Mouse (Mus musculus) CH12.LX (cell line): Measurements from ENCODE around the gene Gtdc1.

Source experiments
- CTCF ChIP-seq, 2 experiments: IDR thresholded peaks in 1 of 2; conservative IDR thresholded peaks in 1 of 2; 2 replicates each; pipeline ENCODE4 v1.5.1; 2011 to 2012; ENCODE audit warnings: low read depth in 2 of 2, low read length in 2 of 2, improper control_type of control experiment in 1 of 2, inconsistent platforms in 1 of 2, mild to moderate bottlenecking in 1 of 2, moderate library complexity in 1 of 2
- GABPA ChIP-seq: IDR thresholded peaks from 2 replicates; pipeline ENCODE4 v1.6.1; 2012; ENCODE audit warnings: low read depth, low read length, improper control_type of control experiment, inconsistent platforms; ENCODE audit not compliant: insufficient replicate concordance
- HCFC1 ChIP-seq: IDR thresholded peaks from 2 replicates; pipeline ENCODE4 v1.6.1; 2012; ENCODE audit warnings: low read depth, mild to moderate bottlenecking, inconsistent platforms, low read length, improper control_type of control experiment
- KAT2A ChIP-seq: IDR thresholded peaks from 2 replicates; pipeline ENCODE4 v1.6.1; 2012; ENCODE audit warnings: low read length, improper control_type of control experiment, inconsistent platforms; ENCODE audit not compliant: insufficient replicate concordance
- MAX ChIP-seq: IDR thresholded peaks from 2 replicates; pipeline ENCODE4 v1.6.1; 2011; ENCODE audit warnings: low read length, improper control_type of control experiment
- POLR2A ChIP-seq: IDR thresholded peaks from 2 replicates; pipeline ENCODE4 v1.6.1; 2011; ENCODE audit warnings: low read depth, mild to moderate bottlenecking, improper control_type of control experiment, low read length
- ZKSCAN1 ChIP-seq: IDR thresholded peaks from 2 replicates; pipeline ENCODE4 v1.6.1; 2012; ENCODE audit warnings: low read depth, inconsistent platforms, low read length, improper control_type of control experiment, borderline replicate concordance

- TF ChIP-seq POLR2A (no peak; the same call in 1 of the 2 replicates), ZKSCAN1 (no peak), CTCF (conservative IDR thresholded peaks at IDR 0.05 in 1 of 2, IDR thresholded peaks at IDR 0.05 in 1 of 2; ENCODE audit: low read depth in 2 of 2, low read length in 2 of 2) (no peak), HCFC1 (no peak), MAX (no peak), KAT2A (no peak), GABPA (no peak)
Observed at GRCm38 (mm10) chr2:44926167-44926682, 1.2 kb downstream of the Gtdc1 start.
